Mouse (Mus musculus): Measurements from ENCODE around the gene 4930402K13Rik. TPM values are rescaled to one million over a fixed set of nuclear protein-coding genes. Genes with fewer than 3 reads are reported as not detected.
"Not testable (repeated sequence)": the region's sequence is repeated elsewhere in the genome, so short reads cannot be mapped to it uniquely, and the experiment has no call there.

The 4930402K13Rik gene
- not detected in 2 replicates for polyA plus RNA-seq (2015; fragmentation: Nextera tagmentation; extraction: Ambion mirVana)

DNA sequence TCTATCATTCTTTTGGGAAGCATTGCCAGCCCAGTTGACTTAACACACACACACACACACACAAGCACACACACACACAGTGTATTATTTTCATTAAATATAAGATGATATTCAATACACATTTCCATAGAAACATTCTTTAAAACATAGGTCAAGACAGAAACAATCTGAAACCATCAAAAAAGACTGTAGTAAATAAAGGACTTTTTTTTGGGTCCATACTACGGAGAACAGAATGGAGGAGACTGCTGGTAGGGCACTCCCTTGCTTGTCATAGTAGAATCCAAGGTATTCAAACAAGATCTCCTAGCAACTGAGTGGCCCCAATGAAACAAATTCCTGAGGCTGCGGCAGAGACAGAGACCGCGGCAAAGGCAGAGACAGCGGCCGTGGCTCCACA, at the start of gene 4930402K13Rik:
TSS of gene 4930402K13Rik (plus strand) at position 301 of the 400 bp plus-strand sequence.
- Histone ChIP-seq H3K9me3 (replicated peaks) (no peaks in the 10 kb centered on the region), H3K4me3 (replicated peaks) (no peak within 1 kb of the TSS), H3K27ac (replicated peaks) (no peak within 1 kb of the TSS), H3K36me3 (no peaks in the 10 kb centered on the region), H3K4me2 (replicated peaks) (no peak within 1 kb of the TSS), H3K27me3 (no peaks in the 10 kb centered on the region), H3K9ac (no peak within 1 kb of the TSS), H3K4me1 (no peaks in the 10 kb centered on the region)
- ATAC-seq (ENCODE audit: insufficient number of reproducible peaks, low FRiP score, low TSS enrichment, low read depth): no peak
- WGBS: 94% methylated on average over 6 of the region's 6 CpGs

DNA sequence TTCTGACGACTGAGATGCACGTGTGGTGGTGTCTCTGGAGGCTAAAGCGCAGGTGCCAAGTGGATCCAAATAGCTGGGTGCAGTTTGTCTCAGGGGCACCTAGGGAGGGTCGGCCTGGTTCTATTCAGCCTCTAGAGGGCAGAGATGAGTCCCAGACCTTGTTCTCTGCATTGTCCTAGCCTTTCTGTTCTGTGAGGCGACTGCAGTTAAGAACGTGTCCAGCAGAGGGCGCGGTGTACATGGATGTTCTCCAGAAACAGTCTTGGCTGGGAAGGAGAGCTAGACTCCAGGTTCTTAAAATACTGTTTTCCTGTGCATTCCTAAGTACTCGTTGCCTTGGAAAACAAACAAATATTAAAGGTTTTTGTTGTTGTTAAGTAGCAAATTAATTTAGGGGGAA, 43.4 kb upstream of the 4930402K13Rik start:
- 34% methylated on average over 8 of the region's 9 CpGs for WGBS

DNA sequence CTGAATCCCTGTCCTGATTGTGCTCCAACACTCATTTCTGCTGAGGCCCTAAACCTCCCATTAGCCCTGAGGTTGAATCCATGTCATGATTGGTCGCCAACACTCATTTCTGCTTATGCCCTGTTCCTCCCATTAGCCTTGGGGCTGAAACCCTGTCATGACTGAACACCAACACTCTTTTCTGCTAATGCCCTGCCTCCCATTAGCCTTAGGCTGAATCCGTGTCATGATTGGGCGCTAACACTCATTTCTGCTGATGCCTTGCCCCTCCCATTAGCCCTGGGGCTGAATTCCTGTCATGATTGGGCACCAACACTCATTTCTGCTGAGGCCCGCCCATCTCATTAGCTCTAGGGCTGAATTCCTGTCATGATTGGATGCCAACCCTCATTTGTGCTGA, 42.3 kb upstream of the 4930402K13Rik start:
- no peak overlapping the region for H3K9ac ChIP-seq
- no peak for ATAC-seq (ENCODE audit: insufficient number of reproducible peaks, low FRiP score, low TSS enrichment, low read depth)
- no peaks in the 10 kb centered on the region for H3K9me3 ChIP-seq (replicated peaks)
- H3K27ac ChIP-seq (replicated peaks): no peak overlapping the region
- no peak overlapping the region for H3K4me2 ChIP-seq (replicated peaks)
- H3K4me3 ChIP-seq (replicated peaks): no peak overlapping the region
- WGBS: 87% methylated on average over 4 of the region's 4 CpGs
- no peaks in the 10 kb centered on the region for H3K4me1 ChIP-seq
- H3K36me3 ChIP-seq: no peaks in the 10 kb centered on the region
- no peaks in the 10 kb centered on the region for H3K27me3 ChIP-seq

More for the DNA sequence above, 43.4 kb upstream of the 4930402K13Rik start:
- H3K4me2 ChIP-seq (replicated peaks); H3K9ac ChIP-seq; H3K27me3 ChIP-seq; H3K4me1 ChIP-seq; H3K4me3 ChIP-seq (replicated peaks); H3K36me3 ChIP-seq; ATAC-seq (ENCODE audit: insufficient number of reproducible peaks, low FRiP score, low TSS enrichment, low read depth); H3K9me3 ChIP-seq (replicated peaks); H3K27ac ChIP-seq (replicated peaks): not testable (repeated sequence)

DNA sequence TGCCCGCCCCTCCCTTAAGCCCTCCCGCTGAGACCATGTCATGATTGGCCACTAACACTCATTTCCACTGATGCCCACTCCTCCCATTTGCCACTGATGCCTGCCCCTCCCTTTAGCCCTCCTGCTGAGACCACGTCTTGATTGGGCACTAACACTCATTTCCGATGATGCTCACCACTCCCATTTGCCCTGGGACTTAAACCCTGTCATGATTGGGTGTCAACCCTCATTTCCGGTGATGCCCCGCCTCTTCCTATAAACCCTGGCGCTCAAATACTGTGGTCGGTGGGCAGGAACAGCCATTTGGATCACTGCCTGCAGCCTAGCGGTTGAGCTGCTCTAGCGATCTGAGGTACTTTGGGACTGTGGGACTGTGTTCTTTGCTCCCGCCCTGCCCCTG, 41.6 kb upstream of the 4930402K13Rik start, which contains the start of gene Fthl17f:
TSS of gene Fthl17f (plus strand) at position 301 of the 400 bp plus-strand sequence.
- not testable (repeated sequence) for H3K4me2 ChIP-seq (replicated peaks); H3K4me1 ChIP-seq; H3K9ac ChIP-seq; H3K36me3 ChIP-seq; H3K9me3 ChIP-seq (replicated peaks); ATAC-seq (ENCODE audit: insufficient number of reproducible peaks, low FRiP score, low TSS enrichment, low read depth); H3K4me3 ChIP-seq (replicated peaks); H3K27me3 ChIP-seq; H3K27ac ChIP-seq (replicated peaks)
- WGBS: 90% methylated on average over 11 of the region's 11 CpGs

DNA sequence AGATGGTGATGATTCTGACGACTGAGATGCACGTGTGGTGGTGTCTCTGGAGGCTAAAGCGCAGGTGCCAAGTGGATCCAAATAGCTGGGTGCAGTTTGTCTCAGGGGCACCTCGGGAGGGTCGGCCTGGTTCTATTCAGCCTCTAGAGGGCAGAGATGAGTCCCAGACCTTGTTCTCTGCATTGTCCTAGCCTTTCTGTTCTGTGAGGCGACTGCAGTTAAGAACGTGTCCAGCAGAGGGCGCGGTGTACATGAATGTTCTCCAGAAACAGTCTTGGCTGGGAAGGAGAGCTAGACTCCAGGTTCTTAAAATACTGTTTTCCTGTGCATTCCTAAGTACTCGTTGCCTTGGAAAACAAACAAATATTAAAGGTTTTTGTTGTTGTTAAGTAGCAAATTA, 26.7 kb upstream of the 4930402K13Rik start:
- not testable (repeated sequence) for H3K4me2 ChIP-seq (replicated peaks); H3K9ac ChIP-seq; ATAC-seq (ENCODE audit: insufficient number of reproducible peaks, low FRiP score, low TSS enrichment, low read depth); H3K27me3 ChIP-seq; H3K27ac ChIP-seq (replicated peaks); H3K36me3 ChIP-seq; H3K9me3 ChIP-seq (replicated peaks); H3K4me1 ChIP-seq; H3K4me3 ChIP-seq (replicated peaks)
- WGBS: 12% methylated on average over 9 of the region's 10 CpGs

DNA sequence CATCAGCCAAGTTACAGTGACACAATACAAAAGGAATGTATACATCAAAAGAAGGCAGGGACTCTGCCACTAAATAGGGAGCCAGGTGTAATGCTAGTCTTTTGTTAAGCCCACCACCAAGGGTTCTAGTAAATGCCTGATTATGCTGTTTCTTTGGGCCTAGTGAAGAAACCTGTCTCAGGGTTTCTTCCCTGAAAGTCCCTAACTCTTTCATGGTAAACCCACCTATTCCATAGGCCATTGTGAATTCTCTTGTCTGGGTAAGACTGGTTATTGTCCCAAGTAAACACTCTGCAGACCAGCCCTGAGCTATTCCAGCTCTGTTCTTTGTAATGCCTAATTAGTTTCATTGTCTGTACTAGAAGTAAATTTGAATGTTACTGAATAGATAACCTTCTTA, 9.3 kb upstream of the 4930402K13Rik start:
- not testable (repeated sequence) for ATAC-seq (ENCODE audit: insufficient number of reproducible peaks, low FRiP score, low TSS enrichment, low read depth); H3K4me3 ChIP-seq (replicated peaks); H3K27me3 ChIP-seq; H3K4me1 ChIP-seq; H3K36me3 ChIP-seq; H3K9me3 ChIP-seq (replicated peaks); H3K4me2 ChIP-seq (replicated peaks); H3K9ac ChIP-seq; H3K27ac ChIP-seq (replicated peaks)

DNA sequence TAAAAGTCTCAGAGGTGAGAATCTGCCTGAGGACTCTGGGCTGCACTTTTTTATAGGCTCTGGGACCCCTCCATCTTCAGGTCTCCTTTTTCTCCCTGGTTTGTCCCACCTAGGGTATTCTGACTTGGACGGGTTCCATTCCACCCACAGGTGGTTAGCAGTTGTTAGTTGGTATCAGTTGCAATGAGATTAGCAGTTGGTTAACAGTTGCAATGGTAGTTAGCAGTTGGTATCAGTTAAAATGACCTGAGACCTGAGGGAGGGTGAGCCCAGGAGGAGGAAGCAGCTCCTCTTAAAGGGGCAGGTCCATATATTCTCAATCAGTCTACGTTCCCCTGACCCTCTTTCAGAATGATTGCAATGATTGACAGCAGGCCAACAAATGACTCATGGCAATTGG, 6.0 kb downstream of the 4930402K13Rik start:
- no peaks in the 10 kb centered on the region for H3K27me3 ChIP-seq
- H3K4me1 ChIP-seq: no peaks in the 10 kb centered on the region
- no peak overlapping the region for H3K27ac ChIP-seq (replicated peaks)
- no peak overlapping the region for H3K9ac ChIP-seq
- ATAC-seq (ENCODE audit: insufficient number of reproducible peaks, low FRiP score, low TSS enrichment, low read depth): no peak
- H3K4me3 ChIP-seq (replicated peaks): no peak overlapping the region
- 67% methylated on average over 2 of the region's 2 CpGs for WGBS
- H3K4me2 ChIP-seq (replicated peaks): no peak overlapping the region
- H3K36me3 ChIP-seq: no peaks in the 10 kb centered on the region
- no peaks in the 10 kb centered on the region for H3K9me3 ChIP-seq (replicated peaks)

DNA sequence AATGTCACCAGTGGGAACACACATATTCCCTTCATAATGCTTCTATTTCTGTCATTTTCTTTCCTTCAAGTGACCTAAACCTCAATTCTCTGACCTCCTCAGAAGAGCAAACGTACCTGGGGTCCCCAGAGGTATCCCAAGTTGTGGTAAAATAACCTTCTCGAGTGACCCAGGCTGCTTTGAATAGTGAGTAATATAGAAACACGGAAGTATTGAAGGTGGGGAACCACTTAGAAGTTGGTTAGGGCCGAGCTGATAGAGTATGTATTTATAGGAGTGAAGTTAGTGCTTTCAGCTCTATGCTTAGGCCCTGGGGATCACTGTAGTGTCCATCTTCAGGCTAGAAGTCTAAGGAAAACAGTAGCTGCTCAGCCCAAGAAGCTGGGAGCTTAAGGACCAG, 20.6 kb downstream of the 4930402K13Rik start:
- no peak overlapping the region for H3K4me2 ChIP-seq (replicated peaks)
- no peak for ATAC-seq (ENCODE audit: insufficient number of reproducible peaks, low FRiP score, low TSS enrichment, low read depth)
- WGBS: 62% methylated on average over 4 of the region's 4 CpGs
- no peak overlapping the region for H3K27ac ChIP-seq (replicated peaks)
- H3K36me3 ChIP-seq: no peaks in the 10 kb centered on the region
- no peaks in the 10 kb centered on the region for H3K27me3 ChIP-seq
- H3K4me1 ChIP-seq: no peaks in the 10 kb centered on the region
- H3K4me3 ChIP-seq (replicated peaks): no peak overlapping the region
- H3K9ac ChIP-seq: no peak overlapping the region
- no peaks in the 10 kb centered on the region for H3K9me3 ChIP-seq (replicated peaks)

DNA sequence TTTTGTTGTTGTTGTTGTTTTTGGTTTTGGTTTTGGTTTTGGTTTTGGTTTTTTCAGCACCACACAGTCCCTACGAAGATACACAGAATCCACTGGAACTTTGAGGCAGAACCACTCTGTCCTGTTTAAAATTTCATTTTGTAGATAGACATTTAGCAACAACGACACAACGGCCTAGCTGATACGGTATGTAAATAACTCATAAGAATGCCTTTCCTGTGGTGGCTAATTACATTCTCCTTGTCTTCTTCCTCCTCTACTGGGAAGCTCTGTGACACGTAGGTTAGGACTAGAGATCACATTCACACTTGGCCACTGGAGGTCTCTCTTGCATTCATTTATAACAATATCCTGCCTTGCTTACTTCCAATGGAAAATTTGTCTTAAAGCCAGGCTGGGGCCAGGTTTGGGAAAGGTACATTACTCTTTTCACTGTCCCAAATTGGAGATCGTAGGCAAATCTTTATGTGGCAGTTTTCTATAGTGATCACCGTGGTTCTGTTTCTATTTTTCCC, 24.0 kb downstream of the 4930402K13Rik start:
- H3K4me2 ChIP-seq (replicated peaks): no peak overlapping the region
- no peaks in the 10 kb centered on the region for H3K36me3 ChIP-seq
- no peak overlapping the region for H3K9ac ChIP-seq
- H3K27me3 ChIP-seq: no peaks in the 10 kb centered on the region
- H3K4me3 ChIP-seq (replicated peaks): no peak overlapping the region
- H3K27ac ChIP-seq (replicated peaks): no peak overlapping the region
- H3K4me1 ChIP-seq: no peaks in the 10 kb centered on the region
- WGBS: 40% methylated on average over 7 of the region's 7 CpGs
- no peaks in the 10 kb centered on the region for H3K9me3 ChIP-seq (replicated peaks)
- no peak for ATAC-seq (ENCODE audit: insufficient number of reproducible peaks, low FRiP score, low TSS enrichment, low read depth)

DNA sequence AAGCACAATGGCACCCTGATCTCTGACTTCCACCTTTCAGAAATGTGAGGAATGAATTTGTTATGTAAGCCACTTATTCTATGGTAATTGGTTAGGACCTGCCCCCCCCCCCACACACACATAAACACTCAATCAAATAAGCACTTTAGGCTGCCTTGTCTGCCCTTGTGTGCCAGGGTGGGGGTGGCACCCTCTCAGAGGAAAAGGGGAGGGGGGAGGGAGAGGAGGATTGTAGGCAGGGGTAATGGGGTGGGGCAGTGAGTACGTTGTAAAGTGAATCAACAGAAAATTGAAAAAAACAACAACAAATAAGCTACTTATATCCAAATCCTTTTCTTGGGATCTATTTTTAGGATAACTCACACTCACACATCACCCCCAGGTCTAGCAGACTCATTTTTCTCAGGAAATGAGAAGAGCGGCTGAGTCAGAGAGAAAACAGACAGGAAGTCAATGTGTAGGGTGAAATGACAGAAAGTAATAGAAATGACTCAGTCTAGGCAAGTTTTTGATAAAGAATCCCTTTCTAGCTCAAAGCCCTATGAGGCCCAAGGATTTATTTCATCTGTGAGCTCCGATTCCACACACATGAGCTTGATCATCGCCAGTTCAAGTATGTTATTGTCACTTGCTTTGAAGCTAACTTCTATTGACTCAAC, 35.1 kb downstream of the 4930402K13Rik start:
- no peaks in the 10 kb centered on the region for H3K9me3 ChIP-seq (replicated peaks)
- no peak overlapping the region for H3K4me3 ChIP-seq (replicated peaks)
- no peak for ATAC-seq (ENCODE audit: insufficient number of reproducible peaks, low FRiP score, low TSS enrichment, low read depth)
- WGBS: 65% methylated on average over 4 of the region's 4 CpGs
- no peak overlapping the region for H3K27ac ChIP-seq (replicated peaks)
- H3K36me3 ChIP-seq: no peaks in the 10 kb centered on the region
- no peaks in the 10 kb centered on the region for H3K27me3 ChIP-seq
- H3K4me1 ChIP-seq: no peaks in the 10 kb centered on the region
- H3K4me2 ChIP-seq (replicated peaks): no peak overlapping the region
- no peak overlapping the region for H3K9ac ChIP-seq

DNA sequence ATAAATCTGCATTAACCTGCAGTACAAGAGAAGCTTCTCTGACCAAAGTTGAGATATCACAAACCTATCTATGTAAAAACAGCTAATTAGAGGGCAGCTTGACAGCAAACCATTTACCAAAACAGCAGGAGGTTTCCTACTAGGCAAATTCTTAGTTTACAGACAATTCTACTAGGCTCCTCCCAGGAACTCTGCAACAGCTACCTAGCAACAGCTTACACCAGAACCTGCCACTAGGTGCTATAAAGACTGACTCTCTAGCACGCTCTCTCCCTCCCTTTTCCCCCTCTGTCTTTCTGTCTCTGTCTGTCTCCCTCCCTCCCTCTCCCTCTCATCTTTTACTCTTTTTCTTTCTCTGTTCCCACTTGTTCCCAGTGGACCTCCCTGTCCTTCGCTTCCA, 38.3 kb downstream of the 4930402K13Rik start:
- no peaks in the 10 kb centered on the region for H3K4me1 ChIP-seq
- H3K9ac ChIP-seq: no peak overlapping the region
- H3K27me3 ChIP-seq: no peaks in the 10 kb centered on the region
- no peaks in the 10 kb centered on the region for H3K9me3 ChIP-seq (replicated peaks)
- ATAC-seq (ENCODE audit: insufficient number of reproducible peaks, low FRiP score, low TSS enrichment, low read depth): no peak
- H3K4me2 ChIP-seq (replicated peaks): no peak overlapping the region
- no peak overlapping the region for H3K27ac ChIP-seq (replicated peaks)
- WGBS: 38% methylated on average over 2 of the region's 2 CpGs
- no peaks in the 10 kb centered on the region for H3K36me3 ChIP-seq
- H3K4me3 ChIP-seq (replicated peaks): no peak overlapping the region

Data from embryonic facial prominence, embryonic 15.5 days (tissue).